Mouse (Mus musculus) liver, postnatal 0 days (tissue): ENCODE measurements around the gene Prkch.

Experiments
- CTCF ChIP-seq: sonication (generic); IDR thresholded peaks from 2 replicates; pipeline ENCODE4 v1.5.1; 2016; ENCODE audit warnings: antibody characterized with exemption, low read depth
- EP300 ChIP-seq: IDR thresholded peaks from 2 replicates; pipeline ENCODE4 v1.6.1; 2016; ENCODE audit warnings: antibody characterized with exemption, low read depth, mild to moderate bottlenecking

GRCm38 (mm10) chr12:73708498-73708897, 123.9 kb downstream of the Prkch start:
- no peak for TF ChIP-seq EP300
- TF ChIP-seq CTCF: no peak
